Mouse (Mus musculus) liver, adult 2 months (tissue): Measurements from ENCODE around the gene Plpp1. TPM values are rescaled to one million over a fixed set of nuclear protein-coding genes. Genes with fewer than 3 reads are reported as not detected.

Source experiments
- DNase-seq: peaks from one replicate; pipeline ENCODE4 v3.0.0-alpha.2; 2011; ENCODE audit warnings: low read depth, low spot score; ENCODE audit errors: extremely low read depth
- H3K27ac ChIP-seq: fragments of 200-500 bp; replicated peaks from 2 replicates; pipeline ENCODE4 v1.5.1; 2012; ENCODE audit warnings: low read depth, mild to moderate bottlenecking, control low read depth, inconsistent platforms, low read length; ENCODE audit not compliant: insufficient read depth
- H3K27me3 ChIP-seq: fragments of 200-500 bp; 2 replicates; pipeline ENCODE4 v1.6.1; 2012; ENCODE audit warnings: mild to moderate bottlenecking, moderate library complexity, low read length, inconsistent platforms; ENCODE audit not compliant: control insufficient read depth, insufficient read depth
- H3K36me3 ChIP-seq: fragments of 200-500 bp; 2 replicates; pipeline ENCODE4 v1.6.1; 2012; ENCODE audit warnings: low read length, inconsistent platforms; ENCODE audit not compliant: control insufficient read depth, insufficient read depth
- H3K4me1 ChIP-seq: fragments of 200-500 bp; 2 replicates; pipeline ENCODE4 v1.6.1; 2011; ENCODE audit warnings: low read length; ENCODE audit not compliant: control insufficient read depth, insufficient read depth
- H3K4me3 ChIP-seq: fragments of 200-500 bp; 2 replicates; pipeline ENCODE4 v1.5.1; 2011; ENCODE audit warnings: low read depth, mild to moderate bottlenecking, control low read depth, low read length, moderate library complexity; ENCODE audit not compliant: insufficient read depth
- H3K79me2 ChIP-seq: fragments of 200-500 bp; 2 replicates; pipeline ENCODE4 v1.6.1; 2012; ENCODE audit warnings: inconsistent platforms, mild to moderate bottlenecking, low read length, moderate library complexity; ENCODE audit not compliant: control insufficient read depth, insufficient read depth
- H3K9ac ChIP-seq: fragments of 200-500 bp; 2 replicates; pipeline ENCODE4 v1.6.1; 2012; ENCODE audit warnings: low read depth, mild to moderate bottlenecking, control low read depth, inconsistent platforms, low read length
- CTCF ChIP-seq: fragments of 200-500 bp; IDR thresholded peaks from 2 replicates; pipeline ENCODE4 v1.5.1; 2011; ENCODE audit warnings: low read depth, low read length, control low read depth
- POLR2A ChIP-seq: fragments of 200-500 bp; IDR thresholded peaks from 2 replicates; pipeline ENCODE4 v1.6.1; 2011; ENCODE audit warnings: low read length, control low read depth; ENCODE audit not compliant: insufficient read depth; ENCODE audit errors: extremely low read depth
- WGBS: fragments of 180-500 bp; shearing (Covaris S2); methylation state at CpG from one replicate; pipeline ENCODE4 v1.1.7; 2018; 5-methylcytosine and 5-hydroxymethylcytosine counted together
- polyA plus RNA-seq: library from polyadenylated mRNA; depleted of rRNA; stranded (reverse); fragments of >200 nt; gene quantifications from 2 replicates; pipeline ENCODE4 v1.2.3, GENCODE M21; 2012
- total RNA-seq: library from RNA; depleted of rRNA; stranded (reverse); fragments of >200 nt; gene quantifications from 2 replicates; pipeline ENCODE4 v1.2.3, GENCODE M21; 2014

Gene Plpp1
- total and polyA plus RNA-seq, 2 experiments = 13.4 to 24.3 TPM

DNA sequence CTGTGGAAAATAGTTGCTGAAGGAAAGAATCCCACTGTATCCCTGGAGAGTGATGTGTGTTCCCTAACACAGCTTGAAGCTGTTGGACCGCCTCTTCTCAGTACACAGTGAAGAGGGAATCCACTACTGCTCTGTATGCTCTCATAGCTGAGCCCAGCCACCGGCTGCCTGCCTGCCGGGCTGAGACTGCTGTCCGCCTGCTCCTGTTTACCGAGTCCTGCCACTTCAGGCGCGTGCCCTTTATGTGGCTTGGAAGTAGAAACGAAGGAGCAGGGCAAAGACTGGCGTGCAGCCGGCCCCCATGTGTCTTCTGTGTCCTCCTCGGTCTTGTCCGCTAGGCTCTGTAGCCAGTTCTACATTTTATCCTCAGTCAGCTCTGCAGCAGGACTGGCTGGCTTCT lies 34.5 kb downstream of the Plpp1 start:
- Histone ChIP-seq H3K79me2 (no peaks in the 10 kb centered on the region; the same call in 1 of the 2 replicates), H3K27ac (no peak overlapping the region), H3K27me3 (no peaks in the 10 kb centered on the region), H3K36me3 (no peaks in the 10 kb centered on the region), H3K4me1 (no peaks in the 10 kb centered on the region), H3K9ac (no peak overlapping the region), H3K4me3 (no peak overlapping the region)
- WGBS = 73% methylated on average over 12 of the region's 12 CpGs
- DNase-seq = no peak
- TF ChIP-seq POLR2A (no peak), CTCF (no peak)

DNA sequence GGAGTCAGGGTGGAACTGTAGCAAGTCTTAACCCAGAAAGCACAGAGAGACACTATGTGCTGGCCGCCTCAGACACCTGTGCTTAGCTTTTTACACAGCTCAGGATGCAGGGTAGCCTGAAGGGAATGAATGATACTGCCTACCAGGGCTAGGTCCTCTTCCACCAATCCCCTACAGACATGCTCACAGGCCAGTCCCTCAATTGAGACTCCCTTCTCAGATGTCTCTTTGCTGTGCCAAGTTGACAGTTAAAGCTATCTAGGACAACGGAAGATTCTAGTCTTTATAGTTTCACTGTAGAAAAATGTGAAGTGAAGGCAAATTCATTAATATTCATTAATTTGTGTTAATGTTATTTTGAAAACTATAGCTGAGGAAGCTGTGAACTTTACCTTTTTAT lies 36.4 kb downstream of the Plpp1 start:
- Histone ChIP-seq H3K9ac (no peak overlapping the region), H3K4me3 (no peak overlapping the region), H3K27ac (no peak overlapping the region), H3K79me2 (no peaks in the 10 kb centered on the region; the same call in 1 of the 2 replicates), H3K4me1 (no peaks in the 10 kb centered on the region), H3K27me3 (no peaks in the 10 kb centered on the region), H3K36me3 (no peaks in the 10 kb centered on the region)
- no peak for DNase-seq
- WGBS = 96% methylated on average over 2 of the region's 2 CpGs
- TF ChIP-seq CTCF = no peak

GRCm38 (mm10) chr13:112837621-112838155 lies 37.1 kb downstream of the Plpp1 start:
- H3K9ac ChIP-seq = no peak overlapping the region

GRCm38 (mm10) chr13:112838562-112839232 lies 38.1 kb downstream of the Plpp1 start:
- Histone ChIP-seq H3K4me1 (no peaks in the 10 kb centered on the region), H3K9ac (no peak overlapping the region), H3K36me3 (no peaks in the 10 kb centered on the region), H3K27me3 (no peaks in the 10 kb centered on the region), H3K27ac (no peak overlapping the region), H3K4me3 (no peak overlapping the region), H3K79me2 (no peaks in the 10 kb centered on the region)
- no peak for TF ChIP-seq POLR2A
- TF ChIP-seq CTCF = no peak
- WGBS = 94% methylated on average over 6 of the region's 6 CpGs
- no peak for DNase-seq

More at GRCm38 (mm10) chr13:112837621-112838155, 37.1 kb downstream of the Plpp1 start:
- TF ChIP-seq POLR2A (no peak), CTCF (no peak)
- Histone ChIP-seq H3K4me3 (no peak overlapping the region), H3K36me3 (no peaks in the 10 kb centered on the region), H3K27me3 (no peaks in the 10 kb centered on the region), H3K4me1 (no peaks in the 10 kb centered on the region), H3K27ac (no peak overlapping the region), H3K79me2 (no peaks in the 10 kb centered on the region; the same call in 1 of the 2 replicates)
- WGBS = 76% methylated on average over 9 of the region's 9 CpGs
- DNase-seq = no peak

DNA sequence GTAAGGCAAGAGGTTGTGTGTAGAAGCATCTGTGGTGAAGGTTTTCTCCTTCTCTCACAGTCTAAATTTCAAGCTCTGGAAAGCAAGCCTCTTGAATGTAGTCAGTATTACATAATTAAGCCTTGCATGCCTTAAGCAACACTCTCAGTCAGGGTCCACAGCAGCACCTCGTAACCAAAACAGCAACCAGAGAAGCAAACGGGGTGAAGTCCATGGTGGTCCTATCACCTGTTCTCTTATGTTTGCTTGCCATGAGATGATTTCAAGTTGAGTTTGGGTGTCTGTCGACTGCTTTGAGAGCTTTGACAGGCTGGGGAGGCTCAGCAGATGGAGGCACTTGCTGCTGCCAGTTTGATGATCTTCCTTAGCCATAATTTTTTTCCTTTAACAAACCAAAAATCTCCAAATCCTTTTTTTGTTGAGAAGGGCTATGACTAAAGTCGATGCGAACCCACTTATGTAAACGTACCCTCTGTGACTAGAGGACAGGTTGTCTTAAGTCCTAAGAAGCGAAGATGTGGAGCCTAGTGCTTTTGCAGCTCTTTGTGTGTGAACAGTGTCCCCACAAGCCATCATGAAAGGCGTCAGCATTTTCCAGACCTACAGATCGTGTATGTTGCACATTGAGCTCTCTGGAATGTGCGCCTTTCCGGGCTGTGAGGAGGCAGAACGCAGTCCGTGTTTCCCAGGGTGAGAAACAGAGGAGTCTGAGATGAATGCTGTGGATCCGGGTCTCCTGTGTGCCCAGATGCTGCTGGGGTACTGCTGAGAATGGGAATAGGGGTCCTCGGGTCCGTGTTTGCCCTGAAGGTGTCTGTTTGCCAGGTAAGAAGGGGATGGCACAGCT lies 39.9 kb downstream of the Plpp1 start:
- WGBS = 86% methylated on average over 16 of the region's 16 CpGs
- TF ChIP-seq POLR2A = no peak
- TF ChIP-seq CTCF = no peak
- no peak overlapping the region for H3K4me3 ChIP-seq
- no peak overlapping the region for H3K9ac ChIP-seq
- no peak overlapping the region for H3K27ac ChIP-seq
- no peaks in the 10 kb centered on the region for H3K36me3 ChIP-seq
- no peaks in the 10 kb centered on the region for H3K4me1 ChIP-seq
- no peaks in the 10 kb centered on the region for H3K27me3 ChIP-seq
- no peak for DNase-seq
- no peaks in the 10 kb centered on the region for H3K79me2 ChIP-seq

DNA sequence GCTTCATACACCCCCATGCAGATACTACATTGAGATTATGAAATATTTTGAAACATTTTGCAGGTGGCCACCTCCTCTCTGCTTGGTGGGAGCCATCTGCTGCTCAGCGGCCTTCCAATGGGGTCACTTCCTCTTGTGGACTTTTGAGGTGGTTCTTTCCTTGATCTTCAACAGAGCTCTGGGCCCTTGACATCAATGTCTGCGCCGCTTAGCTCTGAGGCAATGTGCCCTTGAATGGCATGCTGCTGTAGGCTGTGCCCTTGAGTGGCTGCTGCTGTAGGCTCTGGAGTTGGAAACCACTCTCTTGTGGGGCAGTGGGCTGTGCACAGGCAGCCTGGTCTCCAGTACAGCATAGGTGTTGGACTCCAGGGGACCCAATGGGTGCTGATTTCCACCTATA lies 45.3 kb downstream of the Plpp1 start:
- H3K9ac ChIP-seq = no peak overlapping the region
- H3K27me3 ChIP-seq = no peaks in the 10 kb centered on the region
- TF ChIP-seq POLR2A = no peak
- no peak for TF ChIP-seq CTCF
- DNase-seq = no peak
- H3K4me3 ChIP-seq = no peak overlapping the region
- H3K36me3 ChIP-seq = no peaks in the 10 kb centered on the region
- no peak overlapping the region for H3K27ac ChIP-seq
- 97% methylated on average over 3 of the region's 3 CpGs for WGBS
- peaks cover 3% of the 10 kb centered on the region; the same call in 1 of the 2 replicates for H3K79me2 ChIP-seq
- H3K4me1 ChIP-seq = no peaks in the 10 kb centered on the region
